Mouse (Mus musculus): Measurements from ENCODE around the gene Asl. TPM values are rescaled to one million over a fixed set of nuclear protein-coding genes. Genes with fewer than 3 reads are reported as not detected.

Gene Asl
- total and polyA plus RNA-seq, 2 experiments from 2014 or later, result 15.9 to 21.1 TPM

- DNase-seq (ENCODE audit: low spot score), result no peak
- WGBS, result 69% methylated on average over 19 of the region's 19 CpGs
- H3K27ac ChIP-seq (ENCODE audit: low read depth), result no peak overlapping the region
- ATAC-seq (ENCODE audit: insufficient read depth, low read depth), result no peak
- H3K36me3 ChIP-seq (replicated peaks; ENCODE audit: control insufficient read depth, insufficient read depth, low read length), result peaks cover 17% of the 10 kb centered on the region; the same call in 1 of the 2 replicates
- H3K27me3 ChIP-seq (ENCODE audit: control insufficient read depth, insufficient read depth, low read length), result no peaks in the 10 kb centered on the region
- no peaks in the 10 kb centered on the region for H3K9me3 ChIP-seq (replicated peaks; ENCODE audit: control insufficient read depth, low read length)
- H3K4me2 ChIP-seq (ENCODE audit: low read depth, low read length), result no peak overlapping the region
- TF ChIP-seq EP300 (IDR thresholded peaks at IDR 0.05; ENCODE audit: low read depth) (no peak), CTCF (IDR thresholded peaks at IDR 0.05; ENCODE audit: low read depth) (no peak)
- H3K4me3 ChIP-seq (ENCODE audit: low read depth, low read length), result no peak overlapping the region
- no peak overlapping the region for H3K9ac ChIP-seq (replicated peaks; ENCODE audit: low read depth, low read length)
- no peaks in the 10 kb centered on the region for H3K4me1 ChIP-seq (ENCODE audit: control insufficient read depth, insufficient read depth)
Observed at GRCm38 (mm10) chr5:129997700-129998099, 31.3 kb downstream of the Asl start.

- DNase-seq (ENCODE audit: low spot score), result no peak
- 85% methylated on average over 7 of the region's 7 CpGs for WGBS
- H3K4me2 ChIP-seq (ENCODE audit: low read depth, low read length), result no peak overlapping the region
- H3K4me3 ChIP-seq (ENCODE audit: low read depth, low read length), result no peak overlapping the region
- H3K9me3 ChIP-seq (replicated peaks; ENCODE audit: control insufficient read depth, low read length), result no peaks in the 10 kb centered on the region
- no peaks in the 10 kb centered on the region for H3K27me3 ChIP-seq (ENCODE audit: control insufficient read depth, insufficient read depth, low read length)
- ATAC-seq (ENCODE audit: insufficient read depth, low read depth), result no peak
- no peak overlapping the region for H3K9ac ChIP-seq (replicated peaks; ENCODE audit: low read depth, low read length)
- no peaks in the 10 kb centered on the region for H3K4me1 ChIP-seq (ENCODE audit: control insufficient read depth, insufficient read depth)
- H3K36me3 ChIP-seq (replicated peaks; ENCODE audit: control insufficient read depth, insufficient read depth, low read length), result peaks cover 26% of the 10 kb centered on the region; the same call in 1 of the 2 replicates
- no peak for TF ChIP-seq CTCF (IDR thresholded peaks at IDR 0.05; ENCODE audit: low read depth)
- no peak for TF ChIP-seq EP300 (IDR thresholded peaks at IDR 0.05; ENCODE audit: low read depth)
- H3K27ac ChIP-seq (ENCODE audit: low read depth), result no peak overlapping the region
Observed at GRCm38 (mm10) chr5:129994989-129995388, 34.1 kb downstream of the Asl start.

- Histone ChIP-seq H3K9me3 (replicated peaks; ENCODE audit: control insufficient read depth, low read length) (no peaks in the 10 kb centered on the region), H3K9ac (replicated peaks; ENCODE audit: low read depth, low read length) (no peak overlapping the region), H3K4me3 (ENCODE audit: low read depth, low read length) (no peak overlapping the region), H3K36me3 (replicated peaks; ENCODE audit: control insufficient read depth, insufficient read depth, low read length) (peaks cover 41% of the 10 kb centered on the region), H3K4me1 (ENCODE audit: control insufficient read depth, insufficient read depth) (no peaks in the 10 kb centered on the region), H3K27me3 (ENCODE audit: control insufficient read depth, insufficient read depth, low read length) (no peaks in the 10 kb centered on the region), H3K4me2 (ENCODE audit: low read depth, low read length) (no peak overlapping the region), H3K27ac (ENCODE audit: low read depth) (no peak overlapping the region)
- TF ChIP-seq EP300 (IDR thresholded peaks at IDR 0.05; ENCODE audit: low read depth) (no peak), CTCF (IDR thresholded peaks at IDR 0.05; ENCODE audit: low read depth) (no peak)
- no peak for DNase-seq (ENCODE audit: low spot score)
- no peak for ATAC-seq (ENCODE audit: insufficient read depth, low read depth)
- WGBS, result 89% methylated on average over 14 of the region's 14 CpGs
Observed at GRCm38 (mm10) chr5:129993374-129993773, 35.7 kb downstream of the Asl start.

DNA sequence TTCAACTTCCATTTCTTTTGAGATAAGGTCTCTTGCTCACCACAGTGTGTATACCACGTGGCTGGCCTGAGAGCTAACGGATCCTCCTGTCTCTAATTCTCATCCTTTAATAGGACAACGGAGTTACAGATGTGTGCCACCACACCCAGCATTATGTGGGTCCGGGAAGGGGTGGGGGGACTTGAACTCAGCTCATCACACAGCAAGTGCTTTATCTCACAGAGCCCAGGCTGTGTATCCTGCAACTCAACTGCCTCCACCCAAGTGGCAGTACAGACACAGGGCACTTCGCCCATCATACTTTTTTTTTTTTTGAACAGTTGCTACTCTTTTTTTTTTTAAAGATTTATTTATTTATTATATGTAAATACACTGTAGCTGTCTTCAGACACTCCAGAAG, 37.1 kb downstream of the Asl start:
- Histone ChIP-seq H3K9ac (replicated peaks; ENCODE audit: low read depth, low read length) (no peak overlapping the region), H3K27me3 (ENCODE audit: control insufficient read depth, insufficient read depth, low read length) (no peaks in the 10 kb centered on the region), H3K4me3 (ENCODE audit: low read depth, low read length) (no peak overlapping the region), H3K4me2 (ENCODE audit: low read depth, low read length) (no peak overlapping the region), H3K27ac (ENCODE audit: low read depth) (no peak overlapping the region), H3K9me3 (replicated peaks; ENCODE audit: control insufficient read depth, low read length) (no peaks in the 10 kb centered on the region), H3K4me1 (ENCODE audit: control insufficient read depth, insufficient read depth) (no peaks in the 10 kb centered on the region), H3K36me3 (replicated peaks; ENCODE audit: control insufficient read depth, insufficient read depth, low read length) (peaks cover 41% of the 10 kb centered on the region)
- no peak for ATAC-seq (ENCODE audit: insufficient read depth, low read depth)
- 90% methylated on average over 5 of the region's 5 CpGs for WGBS
- DNase-seq (ENCODE audit: low spot score), result no peak
- TF ChIP-seq EP300 (IDR thresholded peaks at IDR 0.05; ENCODE audit: low read depth) (no peak), CTCF (IDR thresholded peaks at IDR 0.05; ENCODE audit: low read depth) (no peak)

DNA sequence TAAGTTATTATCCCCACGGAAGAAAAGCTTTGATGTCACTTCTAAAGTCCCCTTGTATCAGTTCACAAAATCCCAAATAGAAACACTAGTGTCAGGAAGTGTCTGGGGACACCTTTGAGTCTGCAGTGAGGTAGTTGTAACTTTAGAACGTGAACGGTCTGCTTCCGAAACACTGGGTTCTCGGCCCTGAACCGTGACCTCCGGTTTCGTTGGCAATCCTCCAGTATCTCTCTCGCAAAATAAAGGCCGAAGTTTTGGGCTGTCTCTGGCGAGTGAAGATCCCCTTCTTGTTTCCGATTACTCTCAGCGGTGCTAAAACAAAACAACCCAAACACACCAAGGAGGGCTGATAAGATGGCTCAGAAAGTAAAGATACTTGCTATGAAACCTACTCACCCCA, 39.7 kb downstream of the Asl start:
- Histone ChIP-seq H3K9me3 (replicated peaks; ENCODE audit: control insufficient read depth, low read length) (no peaks in the 10 kb centered on the region), H3K4me1 (ENCODE audit: control insufficient read depth, insufficient read depth) (no peaks in the 10 kb centered on the region), H3K27ac (ENCODE audit: low read depth) (no peak overlapping the region), H3K27me3 (ENCODE audit: control insufficient read depth, insufficient read depth, low read length) (no peaks in the 10 kb centered on the region), H3K4me2 (ENCODE audit: low read depth, low read length) (no peak overlapping the region), H3K9ac (replicated peaks; ENCODE audit: low read depth, low read length) (no peak overlapping the region), H3K36me3 (replicated peaks; ENCODE audit: control insufficient read depth, insufficient read depth, low read length) (peaks cover 32% of the 10 kb centered on the region), H3K4me3 (ENCODE audit: low read depth, low read length) (no peak overlapping the region)
- no peak for TF ChIP-seq CTCF (IDR thresholded peaks at IDR 0.05; ENCODE audit: low read depth)
- TF ChIP-seq EP300 (IDR thresholded peaks at IDR 0.05; ENCODE audit: low read depth), result no peak
- ATAC-seq (ENCODE audit: insufficient read depth, low read depth), result no peak
- no peak for DNase-seq (ENCODE audit: low spot score)
- 68% methylated on average over 13 of the region's 13 CpGs for WGBS

- no peak overlapping the region for H3K4me3 ChIP-seq (ENCODE audit: low read depth, low read length)
- no peak overlapping the region for H3K9ac ChIP-seq (replicated peaks; ENCODE audit: low read depth, low read length)
- DNase-seq (ENCODE audit: low spot score), result no peak
- no peaks in the 10 kb centered on the region for H3K27me3 ChIP-seq (ENCODE audit: control insufficient read depth, insufficient read depth, low read length)
- H3K27ac ChIP-seq (ENCODE audit: low read depth), result no peak overlapping the region
- H3K4me2 ChIP-seq (ENCODE audit: low read depth, low read length), result no peak overlapping the region
- no peaks in the 10 kb centered on the region for H3K9me3 ChIP-seq (replicated peaks; ENCODE audit: control insufficient read depth, low read length)
- H3K4me1 ChIP-seq (ENCODE audit: control insufficient read depth, insufficient read depth), result no peaks in the 10 kb centered on the region
- ATAC-seq (ENCODE audit: insufficient read depth, low read depth), result no peak
- peaks cover 23% of the 10 kb centered on the region for H3K36me3 ChIP-seq (replicated peaks; ENCODE audit: control insufficient read depth, insufficient read depth, low read length)
- 46% methylated on average over 3 of the region's 3 CpGs for whole genome bisulfite sequencing
- TF ChIP-seq CTCF (IDR thresholded peaks at IDR 0.05; ENCODE audit: low read depth) (no peak), EP300 (IDR thresholded peaks at IDR 0.05; ENCODE audit: low read depth) (no peak)
Observed at GRCm38 (mm10) chr5:129980216-129980615, 48.8 kb downstream of the Asl start.
